Mouse (Mus musculus) liver, embryonic 11.5 days (tissue): Measurements from ENCODE around the gene Rpl21. TPM values are rescaled to one million over a fixed set of nuclear protein-coding genes. Genes with fewer than 3 reads are reported as not detected.

Experiments
- ATAC-seq: fragments of 200-750 bp; cut with Nextera tagmentation; replicated peaks from 2 replicates; pipeline ENCODE4 v1.8.0; 2017; ENCODE audit warnings: moderate number of reproducible peaks, mild to moderate bottlenecking, moderate TSS enrichment, moderate library complexity; ENCODE audit not compliant: low FRiP score
- DNase-seq: peaks from one replicate; pipeline ENCODE4 v3.0.0-alpha.2; 2017; ENCODE audit warnings: low spot score
- H3K27ac ChIP-seq: fragments of 300-500 bp; sonication (generic); 2 replicates; pipeline ENCODE4 v1.5.1; 2014; ENCODE audit warnings: mild to moderate bottlenecking, low read depth, low read length, control low read depth
- H3K27me3 ChIP-seq: fragments of 300-500 bp; sonication (generic); replicated peaks from 2 replicates; pipeline ENCODE4 v1.6.1; 2014; ENCODE audit warnings: low read length, mixed read lengths; ENCODE audit not compliant: control insufficient read depth, insufficient read depth
- H3K36me3 ChIP-seq: fragments of 300-500 bp; sonication (generic); 2 replicates; pipeline ENCODE4 v1.6.1; 2014; ENCODE audit warnings: mild to moderate bottlenecking, low read length, moderate library complexity, mixed read lengths; ENCODE audit not compliant: control insufficient read depth, insufficient read depth
- H3K4me1 ChIP-seq: fragments of 300-500 bp; sonication (generic); replicated peaks from 2 replicates; pipeline ENCODE4 v1.6.1; 2014; ENCODE audit warnings: low read length, mixed read lengths; ENCODE audit not compliant: control insufficient read depth, insufficient read depth
- H3K4me2 ChIP-seq: fragments of 300-500 bp; sonication (generic); 2 replicates; pipeline ENCODE4 v1.6.1; 2014; ENCODE audit warnings: mild to moderate bottlenecking, control low read depth, moderate library complexity
- H3K4me3 ChIP-seq: fragments of 300-500 bp; sonication (generic); 2 replicates; pipeline ENCODE4 v1.5.1; 2014; ENCODE audit warnings: low read depth, low read length, control low read depth
- H3K9ac ChIP-seq: fragments of 300-500 bp; sonication (generic); 2 replicates; pipeline ENCODE4 v1.6.1; 2014; ENCODE audit warnings: low read depth, low read length, control low read depth
- H3K9me3 ChIP-seq: fragments of 300-500 bp; sonication (generic); 2 replicates; pipeline ENCODE4 v1.6.1; 2016; ENCODE audit warnings: low read length, inconsistent platforms, mixed read lengths; ENCODE audit not compliant: control insufficient read depth
- WGBS: fragments of 180-500 bp; shearing (Covaris S2); extraction: QIAGEN DNeasy Blood & Tissue Kit; methylation state at CpG from one replicate; pipeline ENCODE4 v1.1.7; 2014; 5-methylcytosine and 5-hydroxymethylcytosine counted together
- polyA plus RNA-seq: library from polyadenylated mRNA; unstranded; fragments of >200 nt; fragmentation: Nextera tagmentation; extraction: Ambion mirVana; gene quantifications from 2 replicates; pipeline ENCODE4 v1.2.1, GENCODE M21; 2014

Gene Rpl21
- polyA plus RNA-seq, 1 experiment from 2014 or later = 772 TPM

DNA sequence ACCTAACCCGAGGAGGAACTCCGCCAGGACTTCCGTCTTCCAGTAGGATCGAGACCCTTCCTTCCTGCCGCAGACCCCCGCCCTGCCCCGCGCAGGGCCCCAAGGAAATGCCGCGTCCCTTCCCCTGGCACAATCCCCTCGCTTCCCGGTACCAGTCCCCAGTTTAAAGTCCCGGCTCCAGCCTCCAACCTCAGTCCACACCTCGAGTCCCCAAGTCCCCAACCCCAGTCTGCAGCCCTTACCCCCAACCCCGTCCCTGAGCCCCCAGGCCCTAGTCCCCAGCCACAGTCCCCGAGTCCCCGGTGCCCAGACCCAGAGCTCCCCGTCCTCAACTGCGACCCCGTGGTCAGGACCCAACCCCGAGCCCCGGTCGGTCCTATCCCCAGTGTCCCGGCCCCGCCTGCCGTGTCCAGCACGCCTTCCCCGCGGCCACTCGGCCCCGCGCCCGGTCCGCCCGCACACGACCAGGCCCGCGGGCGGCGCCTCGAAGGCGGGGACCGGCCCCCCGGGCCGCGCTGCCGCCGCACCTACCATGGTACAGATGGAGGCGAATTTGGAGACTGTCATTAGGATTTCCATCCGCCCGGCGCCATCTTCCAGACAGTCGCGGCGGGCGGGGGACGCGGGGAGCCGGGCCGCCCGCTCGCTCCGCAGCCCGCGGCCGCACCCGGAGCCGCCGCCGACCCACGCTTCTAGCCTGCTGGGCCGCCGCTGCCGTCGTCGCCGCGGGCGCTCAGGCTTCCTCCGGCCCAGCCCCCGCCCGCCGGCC lies 38.4 kb upstream of the Rpl21 start:
- Histone ChIP-seq H3K27ac (peak overlapping the region; percentile 91), H3K4me2 (peak overlapping the region; percentile 90), H3K4me1 (peaks cover 39% of the 10 kb centered on the region), H3K9me3 (no peaks in the 10 kb centered on the region), H3K36me3 (no peaks in the 10 kb centered on the region), H3K27me3 (no peaks in the 10 kb centered on the region), H3K4me3 (peak overlapping the region; percentile 93), H3K9ac (peak overlapping the region; percentile 92)
- 1% methylated on average over 75 of the region's 83 CpGs for WGBS
- DNase-seq (peak; percentile 75), ATAC-seq (peak; percentile 34)

DNA sequence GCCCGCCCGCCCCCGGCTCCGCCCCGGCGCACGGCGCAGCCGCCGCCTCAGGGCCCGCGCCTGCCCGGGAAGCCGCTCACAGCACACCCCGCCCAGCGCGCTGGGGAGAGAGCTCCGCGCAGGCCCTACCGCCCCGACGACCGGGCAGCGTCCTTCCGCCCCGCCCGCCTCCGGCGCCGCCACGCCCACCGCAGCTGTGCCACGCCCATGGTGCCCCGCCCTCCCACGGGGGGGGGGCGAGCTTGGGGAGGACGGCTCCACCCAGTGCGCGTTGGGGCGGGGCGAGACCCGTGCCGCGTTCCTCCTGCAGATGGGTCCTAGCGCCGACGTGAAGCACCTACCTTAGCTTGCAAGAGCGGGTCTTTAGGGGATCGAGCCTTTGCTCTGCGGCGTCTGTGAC lies 37.8 kb upstream of the Rpl21 start, which contains the start of gene Usp12:
Gene Usp12, minus strand, starts transcription at position 154 of the 400 bp plus-strand sequence.
- Histone ChIP-seq H3K9ac (peak within 1 kb of the TSS; percentile 92), H3K9me3 (no peaks in the 10 kb centered on the region), H3K4me2 (peak within 1 kb of the TSS; percentile 90), H3K4me1 (peaks cover 33% of the 10 kb centered on the region), H3K36me3 (no peaks in the 10 kb centered on the region), H3K27me3 (no peaks in the 10 kb centered on the region), H3K27ac (peak within 1 kb of the TSS; percentile 91), H3K4me3 (peak within 1 kb of the TSS; percentile 93)
- DNase-seq = peak; percentile 100
- ATAC-seq = peak; percentile 99
- WGBS = under 1% methylated on average over 41 of the region's 51 CpGs

DNA sequence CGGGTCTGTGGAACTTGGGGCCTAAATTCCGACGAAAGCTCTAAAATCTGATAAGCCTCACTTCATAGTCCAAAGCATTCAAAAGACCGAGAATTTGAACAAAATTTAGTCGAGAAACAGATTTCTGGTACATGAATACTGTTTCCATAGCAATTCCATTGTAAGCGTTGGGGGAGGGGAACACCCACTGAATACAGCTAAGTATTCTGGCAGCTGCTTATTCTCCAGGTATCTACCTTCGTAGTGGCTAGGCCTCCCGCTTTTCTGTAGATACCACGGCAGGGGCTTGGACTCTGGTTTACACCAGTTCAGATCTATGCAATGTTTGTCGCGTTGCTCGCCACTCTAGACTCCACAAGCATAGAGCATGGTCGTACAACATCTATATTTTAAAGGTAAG lies 37.0 kb upstream of the Rpl21 start:
- ATAC-seq = no peak
- peaks cover 31% of the 10 kb centered on the region for H3K4me1 ChIP-seq

DNA sequence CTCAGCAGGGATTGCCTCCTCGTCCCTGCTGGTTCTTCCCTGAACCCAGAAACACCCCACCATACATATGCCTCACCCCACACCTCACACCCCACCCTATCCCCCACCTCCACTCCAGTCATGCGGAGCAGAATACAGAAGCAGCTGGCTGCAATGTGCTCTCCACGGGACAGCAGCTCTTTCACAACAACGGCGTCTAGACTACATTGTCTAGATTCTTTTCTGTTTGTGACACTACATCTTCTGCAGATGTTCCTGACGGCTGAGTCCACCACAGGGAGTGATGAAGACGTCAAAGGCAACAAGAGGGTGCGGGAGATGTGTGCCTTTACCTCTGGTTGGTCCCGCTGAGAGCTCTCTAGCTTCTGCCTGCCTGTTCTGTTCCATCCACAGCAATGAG lies 34.7 kb upstream of the Rpl21 start:
- no peaks in the 10 kb centered on the region for H3K27me3 ChIP-seq
- no peak for ATAC-seq
- H3K4me1 ChIP-seq = peaks cover 14% of the 10 kb centered on the region
- no peak overlapping the region for H3K27ac ChIP-seq
- no peak overlapping the region for H3K4me3 ChIP-seq
- no peak overlapping the region for H3K4me2 ChIP-seq
- no peak for DNase-seq
- no peaks in the 10 kb centered on the region for H3K36me3 ChIP-seq
- 0 out of 2 replicates have a peak, but pooled peaks cover 3% of the 10 kb centered on the region for H3K9me3 ChIP-seq
- no peak overlapping the region for H3K9ac ChIP-seq
- WGBS = 60% methylated on average over 9 of the region's 9 CpGs

More for the DNA sequence above, 37.0 kb upstream of the Rpl21 start:
- Histone ChIP-seq H3K9ac (no peak overlapping the region), H3K4me3 (no peak overlapping the region), H3K27ac (no peak overlapping the region), H3K9me3 (no peaks in the 10 kb centered on the region), H3K36me3 (no peaks in the 10 kb centered on the region), H3K4me2 (no peak overlapping the region), H3K27me3 (no peaks in the 10 kb centered on the region)
- WGBS = 75% methylated on average over 13 of the region's 13 CpGs
- DNase-seq = no peak

DNA sequence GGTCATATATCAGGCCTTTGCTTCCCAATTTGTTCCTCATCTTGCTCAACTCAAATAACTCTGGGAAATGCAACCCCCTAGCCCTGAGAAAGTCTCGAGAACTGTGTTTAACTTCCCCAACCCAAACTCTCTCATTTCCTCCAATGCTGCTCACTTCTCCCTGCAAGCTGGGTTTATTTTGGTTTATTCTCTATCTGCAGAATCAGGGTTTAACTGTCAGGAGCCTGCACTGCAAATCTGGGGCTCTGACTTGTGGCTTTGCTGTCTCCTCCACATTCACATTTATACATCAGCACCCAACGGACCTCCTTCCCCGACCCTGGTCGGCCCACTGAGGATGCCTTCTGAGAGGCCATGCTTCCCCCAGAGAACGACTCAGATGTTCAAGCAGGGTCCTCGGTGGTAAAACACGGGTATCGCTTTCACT lies 26.7 kb upstream of the Rpl21 start:
- Histone ChIP-seq H3K4me1 (no peaks in the 10 kb centered on the region), H3K9ac (no peak overlapping the region), H3K36me3 (no peaks in the 10 kb centered on the region), H3K27ac (no peak overlapping the region), H3K4me3 (no peak overlapping the region), H3K9me3 (0 out of 2 replicates have a peak, but pooled peaks cover 3% of the 10 kb centered on the region), H3K27me3 (no peaks in the 10 kb centered on the region), H3K4me2 (no peak overlapping the region)
- ATAC-seq = no peak
- 55% methylated on average over 8 of the region's 8 CpGs for WGBS
- no peak for DNase-seq

DNA sequence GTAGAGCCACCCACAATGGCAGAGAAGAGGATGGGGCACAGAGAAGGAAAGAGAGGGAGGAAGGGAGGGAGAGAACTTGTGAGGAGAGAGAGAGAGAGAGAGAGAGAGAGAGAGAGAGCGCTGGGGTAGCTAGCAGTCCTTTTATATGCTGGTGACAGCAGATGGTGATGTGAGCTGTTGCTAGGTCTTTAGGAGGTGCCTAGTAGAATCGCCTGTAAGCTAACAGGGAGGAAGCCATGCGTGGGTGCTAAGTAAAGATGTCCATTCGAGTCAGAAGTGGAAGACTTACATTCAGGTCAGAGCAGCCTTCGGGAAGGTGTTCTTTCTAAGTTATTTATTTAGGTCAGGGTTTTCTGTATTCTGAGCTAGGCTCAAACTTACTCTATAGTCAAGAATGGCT lies 22.7 kb upstream of the Rpl21 start:
- no peak overlapping the region for H3K27ac ChIP-seq
- no peak overlapping the region for H3K4me3 ChIP-seq
- WGBS = 70% methylated on average over 5 of the region's 5 CpGs
- no peak overlapping the region for H3K9ac ChIP-seq
- no peak overlapping the region for H3K4me2 ChIP-seq
- ATAC-seq (no peak), DNase-seq (no peak)
- H3K27me3 ChIP-seq = no peaks in the 10 kb centered on the region
- no peaks in the 10 kb centered on the region for H3K4me1 ChIP-seq
- H3K9me3 ChIP-seq = no peaks in the 10 kb centered on the region
- H3K36me3 ChIP-seq = no peaks in the 10 kb centered on the region

DNA sequence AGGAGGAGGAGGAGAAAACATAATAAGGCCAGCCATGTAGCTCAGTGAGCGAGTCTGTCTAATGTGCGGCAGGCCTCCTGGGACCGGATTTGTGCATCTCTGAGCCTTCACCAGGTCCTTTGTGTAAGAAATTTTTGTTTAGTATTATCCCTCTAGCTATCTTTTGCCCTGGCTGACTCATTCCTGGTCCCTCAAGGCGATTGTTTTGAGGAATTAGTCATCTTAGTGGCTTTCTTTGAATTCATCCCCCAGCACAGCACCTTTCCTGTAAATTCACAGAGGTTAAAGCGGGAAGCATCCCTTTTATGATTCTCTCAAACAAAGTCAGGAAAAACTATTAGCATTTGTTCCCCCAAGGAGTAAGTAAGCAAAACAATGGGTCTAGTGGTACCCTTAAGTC lies 19.8 kb upstream of the Rpl21 start:
- no peak overlapping the region for H3K4me2 ChIP-seq
- no peaks in the 10 kb centered on the region for H3K9me3 ChIP-seq
- H3K27me3 ChIP-seq = no peaks in the 10 kb centered on the region
- H3K9ac ChIP-seq = no peak overlapping the region
- H3K27ac ChIP-seq = no peak overlapping the region
- WGBS = 94% methylated on average over 5 of the region's 5 CpGs
- ATAC-seq (no peak), DNase-seq (no peak)
- H3K4me3 ChIP-seq = no peak overlapping the region
- no peaks in the 10 kb centered on the region for H3K36me3 ChIP-seq
- H3K4me1 ChIP-seq = no peaks in the 10 kb centered on the region

DNA sequence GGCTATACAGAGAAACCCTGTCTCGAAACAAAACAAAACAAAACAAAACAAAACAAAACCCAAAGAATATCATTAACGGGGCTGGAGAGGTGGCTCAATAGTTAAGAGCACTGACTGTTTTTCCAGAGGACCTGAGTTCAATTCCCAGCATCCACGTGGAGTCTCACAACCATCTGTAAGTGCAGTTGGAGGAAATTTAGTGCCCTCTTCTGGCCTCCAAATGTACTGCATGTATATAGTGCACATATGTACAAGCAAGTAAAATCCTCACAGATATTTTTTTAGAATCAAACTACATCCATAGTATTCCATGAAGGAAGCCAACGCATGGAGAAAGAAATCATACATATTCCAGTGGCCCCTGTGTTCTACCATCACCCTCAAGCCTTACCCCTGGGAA lies 19.3 kb upstream of the Rpl21 start:
- Histone ChIP-seq H3K4me3 (no peak overlapping the region), H3K9ac (no peak overlapping the region), H3K4me1 (no peaks in the 10 kb centered on the region), H3K4me2 (no peak overlapping the region), H3K27me3 (no peaks in the 10 kb centered on the region), H3K9me3 (no peaks in the 10 kb centered on the region), H3K27ac (no peak overlapping the region), H3K36me3 (no peaks in the 10 kb centered on the region)
- DNase-seq (no peak), ATAC-seq (no peak)
- WGBS = 83% methylated on average over 4 of the region's 4 CpGs

DNA sequence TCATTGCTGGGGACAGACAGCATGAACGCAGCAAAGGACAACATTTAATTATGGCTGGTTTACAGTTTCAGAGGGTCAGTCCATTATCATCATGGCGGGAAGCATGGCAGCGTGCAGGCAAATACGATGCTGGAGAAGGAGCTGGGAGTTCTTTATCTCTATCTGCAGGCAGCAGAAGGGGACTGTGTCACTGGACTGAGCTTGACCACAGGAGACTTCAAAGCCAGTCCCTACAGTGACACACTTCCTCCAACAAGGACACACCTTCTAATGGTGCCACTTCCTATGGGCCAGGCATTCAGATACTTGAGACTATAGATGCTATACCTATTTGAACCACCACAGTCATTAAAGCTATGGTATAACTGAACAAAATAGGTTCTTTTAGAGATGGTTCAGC lies 17.3 kb upstream of the Rpl21 start:
- DNase-seq = no peak

More for the DNA sequence above, 17.3 kb upstream of the Rpl21 start:
- H3K4me3 ChIP-seq = no peak overlapping the region
- H3K27me3 ChIP-seq = no peaks in the 10 kb centered on the region
- peak; percentile 54; the same call in 1 of the 2 replicates for ATAC-seq
- H3K9ac ChIP-seq = no peak overlapping the region
- no peak overlapping the region for H3K4me2 ChIP-seq
- no peaks in the 10 kb centered on the region for H3K9me3 ChIP-seq
- H3K4me1 ChIP-seq = no peaks in the 10 kb centered on the region
- no peaks in the 10 kb centered on the region for H3K36me3 ChIP-seq
- 60% methylated on average over 4 of the region's 4 CpGs for WGBS
- H3K27ac ChIP-seq = no peak overlapping the region
